Mouse (Mus musculus) thymus, adult 2 months (tissue): ENCODE results near the gene Ciz1. TPM values are rescaled to one million over a fixed set of nuclear protein-coding genes. Genes with fewer than 3 reads are reported as not detected.
A peak's percentile ranks its signal among the peaks of the same experiment; 100 is the strongest.
"Not testable (repeated sequence)": the region's sequence is repeated elsewhere in the genome, so short reads cannot be mapped to it uniquely, and the experiment has no call there.

Experiments used
- DNase-seq: peaks from one replicate; pipeline ENCODE4 v3.0.0; 2021
- H3K27ac ChIP-seq: fragments of 200-500 bp; 2 replicates; pipeline ENCODE4 v1.5.1; 2012; ENCODE audit warnings: low read length, control low read depth; ENCODE audit not compliant: control insufficient read depth, insufficient read depth
- H3K27me3 ChIP-seq: fragments of 200-500 bp; 2 replicates; pipeline ENCODE4 v1.6.1; 2012; ENCODE audit warnings: mild to moderate bottlenecking, low read length, moderate library complexity, mixed read lengths; ENCODE audit not compliant: control insufficient read depth, insufficient read depth
- H3K36me3 ChIP-seq: fragments of 200-500 bp; 2 replicates; pipeline ENCODE4 v1.6.1; 2012; ENCODE audit warnings: mild to moderate bottlenecking, low read length, moderate library complexity; ENCODE audit not compliant: control insufficient read depth, insufficient read depth
- H3K4me1 ChIP-seq: fragments of 200-500 bp; replicated peaks from 2 replicates; pipeline ENCODE4 v1.6.1; 2012; ENCODE audit warnings: low read length; ENCODE audit not compliant: control insufficient read depth, insufficient read depth
- H3K4me3 ChIP-seq: fragments of 200-500 bp; 2 replicates; pipeline ENCODE4 v1.5.1; 2012; ENCODE audit warnings: mild to moderate bottlenecking, low read length, control low read depth, moderate library complexity; ENCODE audit not compliant: control insufficient read depth, insufficient read depth
- CTCF ChIP-seq: fragments of 200-500 bp; IDR thresholded peaks from 2 replicates; pipeline ENCODE4 v1.5.1; 2012; ENCODE audit warnings: mild to moderate bottlenecking, control low read depth, low read length, moderate library complexity, borderline replicate concordance; ENCODE audit not compliant: control insufficient read depth, poor library complexity, insufficient read depth; ENCODE audit errors: extremely low read depth
- POLR2A ChIP-seq: fragments of 200-500 bp; IDR thresholded peaks from 2 replicates; pipeline ENCODE4 v1.6.1; 2012; ENCODE audit warnings: mild to moderate bottlenecking, low read length, control low read depth, moderate library complexity; ENCODE audit not compliant: control insufficient read depth, poor library complexity, insufficient read depth; ENCODE audit errors: extremely low read depth
- WGBS: fragments of 180-500 bp; shearing (Covaris S2); methylation state at CpG from one replicate; pipeline ENCODE4 v1.1.7; 2018; 5-methylcytosine and 5-hydroxymethylcytosine counted together
- polyA plus RNA-seq: library from polyadenylated mRNA; depleted of rRNA; stranded (reverse); fragments of >200 nt; gene quantifications from 2 replicates; pipeline ENCODE4 v1.2.3, GENCODE M21; 2012

Gene Ciz1
- polyA plus RNA-seq, 1 experiment = 517 TPM

- Histone ChIP-seq H3K27me3 (no peaks in the 10 kb centered on the region; the same call in 1 of the 2 replicates), H3K4me1 (peaks cover 13% of the 10 kb centered on the region), H3K36me3 (no peaks in the 10 kb centered on the region), H3K4me3 (peak overlapping the region; percentile 31; the same call in 1 of the 2 replicates), H3K27ac (no peak overlapping the region)
- WGBS = 20% methylated on average over 14 of the region's 14 CpGs
- peak; percentile 54 for DNase-seq
- TF ChIP-seq POLR2A (no peak), CTCF (no peak)
These were observed 8.6 kb downstream of the Ciz1 start for GRCm38 (mm10) chr2:32360741-32361140.

DNA sequence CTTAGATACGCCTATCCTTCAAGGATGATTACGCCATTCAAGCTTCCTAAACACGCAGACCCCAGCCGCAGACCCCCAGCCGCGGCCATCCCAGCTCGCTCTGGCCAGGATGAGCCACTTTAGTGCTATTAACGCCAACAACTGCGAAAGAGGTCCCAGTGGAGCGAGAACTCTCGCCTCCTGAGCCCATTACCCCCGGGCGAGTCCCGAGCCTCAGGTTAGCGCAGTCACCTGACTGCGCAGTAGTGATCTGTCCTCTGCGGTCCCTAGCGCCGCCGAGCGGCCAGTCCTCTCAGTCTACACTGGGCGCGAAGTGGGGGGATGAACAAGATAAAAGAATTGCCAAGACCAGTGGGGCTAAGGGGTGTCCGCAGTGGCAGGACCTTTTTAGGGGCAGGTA is 9.3 kb downstream of the Ciz1 start:
- H3K27me3 ChIP-seq = no peaks in the 10 kb centered on the region; the same call in 1 of the 2 replicates

GRCm38 (mm10) chr2:32362274-32362673 is 10.1 kb downstream of the Ciz1 start:
- not testable (repeated sequence) for H3K27ac ChIP-seq, H3K27me3 ChIP-seq, H3K36me3 ChIP-seq, DNase-seq
- peaks cover 13% of the 10 kb centered on the region for H3K4me1 ChIP-seq
- 23% methylated on average over 5 of the region's 5 CpGs for WGBS
- H3K4me3 ChIP-seq = peak overlapping the region; percentile 97

More for the DNA sequence above, 9.3 kb downstream of the Ciz1 start:
- H3K4me3 ChIP-seq = peak overlapping the region; percentile 45
- peak; percentile 24; the same call in 1 of the 2 replicates for TF ChIP-seq POLR2A
- TF ChIP-seq CTCF = no peak; the same call in 1 of the 2 replicates
- H3K27ac ChIP-seq = no peak overlapping the region
- WGBS = 4% methylated on average over 24 of the region's 24 CpGs
- DNase-seq = peak; percentile 58
- H3K4me1 ChIP-seq = peaks cover 13% of the 10 kb centered on the region
- H3K36me3 ChIP-seq = no peaks in the 10 kb centered on the region

GRCm38 (mm10) chr2:32362817-32363340 is 10.8 kb downstream of the Ciz1 start:
- Histone ChIP-seq H3K27me3 (no peaks in the 10 kb centered on the region; the same call in 1 of the 2 replicates), H3K27ac (no peak overlapping the region; the same call in 1 of the 2 replicates), H3K4me1 (peaks cover 13% of the 10 kb centered on the region), H3K36me3 (no peaks in the 10 kb centered on the region; the same call in 1 of the 2 replicates), H3K4me3 (peak overlapping the region; percentile 97)
- under 1% methylated on average over 53 of the region's 53 CpGs for WGBS
- TF ChIP-seq POLR2A (no peak; the same call in 1 of the 2 replicates), CTCF (peak; percentile 100)
- DNase-seq = peak; percentile 85

DNA sequence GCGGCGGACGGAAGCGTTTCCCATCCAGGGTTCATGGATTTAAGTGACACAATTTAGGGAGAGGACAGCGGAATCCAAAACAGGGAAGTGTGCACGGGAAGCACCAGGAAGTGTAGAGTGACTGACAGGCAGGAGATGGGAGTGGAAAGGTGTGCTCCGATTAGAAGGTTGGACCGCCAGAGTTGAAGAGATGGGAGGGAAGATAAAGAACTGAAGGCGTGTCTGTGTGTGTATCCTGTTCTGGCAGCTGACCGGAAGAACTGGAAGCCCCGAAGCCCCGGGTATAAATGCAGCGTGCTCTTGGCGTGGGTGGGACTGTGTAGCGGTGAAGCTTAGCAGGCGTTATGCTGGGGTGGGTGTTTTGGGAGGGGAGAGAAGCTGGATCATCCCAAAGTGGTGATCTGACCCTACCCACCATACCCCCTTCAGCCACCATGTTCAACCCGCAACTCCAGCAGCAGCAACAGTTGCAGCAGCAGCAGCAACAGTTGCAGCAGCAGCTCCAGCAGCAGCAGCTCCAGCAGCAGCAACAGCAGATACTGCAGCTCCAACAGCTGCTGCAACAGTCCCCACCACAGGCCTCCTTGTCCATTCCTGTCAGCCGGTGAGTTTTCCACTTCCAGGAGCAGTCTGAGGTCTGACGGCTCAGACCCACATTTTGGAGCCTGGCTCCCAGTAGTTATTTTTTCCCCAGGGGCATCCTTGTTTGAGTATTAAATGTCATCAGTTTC is 11.4 kb downstream of the Ciz1 start:
- WGBS = 13% methylated on average over 19 of the region's 19 CpGs

DNA sequence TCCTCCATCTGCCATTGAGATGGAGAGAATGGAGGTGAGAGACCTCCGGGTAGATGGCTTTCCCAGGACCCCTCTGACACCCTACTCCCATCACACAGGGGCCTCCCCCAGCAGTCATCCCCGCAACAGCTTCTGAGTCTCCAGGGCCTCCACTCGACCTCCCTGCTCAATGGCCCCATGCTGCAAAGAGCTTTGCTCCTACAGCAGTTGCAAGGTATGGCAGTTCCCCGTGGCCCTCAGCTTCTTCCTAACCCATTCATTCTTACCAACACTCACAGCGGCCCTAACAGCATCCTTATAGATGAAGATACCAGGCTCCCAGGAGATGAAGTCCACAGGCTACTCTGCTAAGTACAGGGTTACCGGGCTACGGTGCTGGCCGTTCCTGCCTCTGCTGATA is 12.0 kb downstream of the Ciz1 start:
- H3K4me1 ChIP-seq = peaks cover 13% of the 10 kb centered on the region
- H3K36me3 ChIP-seq = no peaks in the 10 kb centered on the region; the same call in none of the 2 replicates
- H3K27ac ChIP-seq = no peak overlapping the region
- 95% methylated on average over 8 of the region's 8 CpGs for WGBS
- no peak overlapping the region for H3K4me3 ChIP-seq
- no peak for DNase-seq
- TF ChIP-seq CTCF = no peak
- TF ChIP-seq POLR2A = no peak
- no peaks in the 10 kb centered on the region; the same call in 1 of the 2 replicates for H3K27me3 ChIP-seq

More for the DNA sequence above, 11.4 kb downstream of the Ciz1 start:
- DNase-seq = no peak
- TF ChIP-seq CTCF = no peak
- no peak for TF ChIP-seq POLR2A
- Histone ChIP-seq H3K36me3 (no peaks in the 10 kb centered on the region; the same call in none of the 2 replicates), H3K4me3 (peak overlapping the region; percentile 97), H3K27me3 (no peaks in the 10 kb centered on the region; the same call in 1 of the 2 replicates), H3K4me1 (peaks cover 13% of the 10 kb centered on the region), H3K27ac (no peak overlapping the region; the same call in 1 of the 2 replicates)

DNA sequence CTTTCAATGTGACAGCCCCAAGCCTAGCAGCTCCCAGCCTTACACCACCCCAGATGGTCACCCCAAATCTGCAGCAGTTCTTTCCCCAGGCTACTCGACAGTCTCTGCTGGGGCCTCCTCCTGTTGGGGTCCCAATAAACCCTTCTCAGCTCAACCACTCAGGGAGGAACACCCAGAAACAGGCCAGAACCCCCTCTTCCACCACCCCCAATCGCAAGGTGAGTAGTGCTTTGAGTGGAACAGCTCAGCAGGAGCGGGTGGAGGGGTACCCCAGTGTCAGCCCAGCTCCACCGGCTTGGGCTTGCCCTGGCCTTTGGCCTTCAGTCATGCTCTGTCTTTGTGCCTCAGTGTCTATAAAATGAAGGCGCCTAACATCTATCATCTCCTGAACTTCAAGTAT is 15.2 kb downstream of the Ciz1 start:
- H3K27me3 ChIP-seq = no peaks in the 10 kb centered on the region
- peaks cover 18% of the 10 kb centered on the region for H3K36me3 ChIP-seq
- no peak overlapping the region for H3K4me3 ChIP-seq
- DNase-seq = no peak
- no peak overlapping the region for H3K27ac ChIP-seq
- WGBS = 97% methylated on average over 5 of the region's 5 CpGs
- H3K4me1 ChIP-seq = peaks cover 6% of the 10 kb centered on the region
- TF ChIP-seq CTCF = no peak
